Mouse (Mus musculus) CH12.LX (cell line): ENCODE measurements around the gene Leprot. TPM values are rescaled to one million over a fixed set of nuclear protein-coding genes. Genes with fewer than 3 reads are reported as not detected.

ENCODE experiments used
- DNase-seq: peaks from one replicate; pipeline ENCODE4 v3.0.0-alpha.2; 2013; ENCODE audit errors: extremely low read depth
- H3K27ac ChIP-seq: 2 replicates; pipeline ENCODE4 v1.5.1; 2012; ENCODE audit warnings: low read depth, mild to moderate bottlenecking, control low read depth, moderate library complexity; ENCODE audit not compliant: insufficient read depth
- H3K27me3 ChIP-seq: replicated peaks from 2 replicates; pipeline ENCODE3; 2012; ENCODE audit warnings: inconsistent platforms
- H3K36me3 ChIP-seq, 2 experiments: replicated peaks in 1 of 2; 2 replicates each; pipeline versions ENCODE3 to v1.6.1; 2012; ENCODE audit warnings: inconsistent platforms in 1 of 2, low read length in 1 of 2, mild to moderate bottlenecking in 1 of 2, mixed read lengths in 1 of 2, moderate library complexity in 1 of 2; ENCODE audit not compliant: control insufficient read depth in 1 of 2, insufficient read depth in 1 of 2
- H3K4me1 ChIP-seq, 2 experiments: 2 replicates each; pipeline ENCODE4 v1.6.1; 2012; ENCODE audit warnings: inconsistent platforms in 1 of 2, moderate library complexity in 1 of 2; ENCODE audit not compliant: insufficient read depth in 2 of 2, control insufficient read depth in 1 of 2
- H3K4me2 ChIP-seq: 2 replicates; pipeline ENCODE4 v1.6.1; 2012; ENCODE audit warnings: low read depth, mild to moderate bottlenecking, control low read depth; ENCODE audit not compliant: poor library complexity, insufficient read depth, severe bottlenecking
- H3K4me3 ChIP-seq, 3 experiments: fragments of 150-350 bp in 1 of 3; sonication (generic) in 1 of 3; replicated peaks in 1 of 3; 2 replicates each; pipeline versions ENCODE3 to v1.5.1; 2011 to 2012; ENCODE audit warnings: low read depth in 2 of 3, low read length in 2 of 3, mild to moderate bottlenecking in 2 of 3, moderate library complexity in 2 of 3, control low read depth in 1 of 3, improper control_type of control experiment in 1 of 3, inconsistent platforms in 1 of 3, mixed read lengths in 1 of 3; ENCODE audit not compliant: poor library complexity in 1 of 3
- H3K79me2 ChIP-seq: replicated peaks from 2 replicates; pipeline ENCODE4 v1.6.1; 2012; ENCODE audit warnings: mild to moderate bottlenecking, moderate library complexity; ENCODE audit not compliant: control insufficient read depth, poor library complexity, insufficient read depth, severe bottlenecking; ENCODE audit errors: extremely low read depth
- H3K9ac ChIP-seq: 2 replicates; pipeline ENCODE4 v1.6.1; 2012; ENCODE audit warnings: low read depth, mild to moderate bottlenecking, control low read depth, moderate library complexity; ENCODE audit not compliant: insufficient read depth
- H3K9me3 ChIP-seq: replicated peaks from 2 replicates; pipeline ENCODE3; 2012; ENCODE audit warnings: low read length, inconsistent platforms, mixed read lengths
- BHLHE40 ChIP-seq: IDR thresholded peaks from 2 replicates; pipeline ENCODE4 v1.6.1; 2011; ENCODE audit warnings: mild to moderate bottlenecking, low read depth, low read length, improper control_type of control experiment
- CHD2 ChIP-seq: IDR thresholded peaks from 2 replicates; pipeline ENCODE4 v1.6.1; 2011; ENCODE audit warnings: low read length, improper control_type of control experiment
- E2F4 ChIP-seq: IDR thresholded peaks from 2 replicates; pipeline ENCODE4 v1.6.1; 2011; ENCODE audit warnings: low read depth, low read length, improper control_type of control experiment; ENCODE audit not compliant: insufficient replicate concordance
- ELF1 ChIP-seq: IDR thresholded peaks from 2 replicates; pipeline ENCODE4 v1.6.1; 2014; ENCODE audit warnings: low read depth, mild to moderate bottlenecking, inconsistent platforms, low read length, improper control_type of control experiment
- EP300 ChIP-seq: IDR thresholded peaks from 2 replicates; pipeline ENCODE4 v1.6.1; 2011; ENCODE audit warnings: low read length, improper control_type of control experiment
- GABPA ChIP-seq: IDR thresholded peaks from 2 replicates; pipeline ENCODE4 v1.6.1; 2012; ENCODE audit warnings: low read depth, low read length, improper control_type of control experiment, inconsistent platforms; ENCODE audit not compliant: insufficient replicate concordance
- HCFC1 ChIP-seq: IDR thresholded peaks from 2 replicates; pipeline ENCODE4 v1.6.1; 2012; ENCODE audit warnings: low read depth, mild to moderate bottlenecking, inconsistent platforms, low read length, improper control_type of control experiment
- IRF4 ChIP-seq: IDR thresholded peaks from 2 replicates; pipeline ENCODE4 v1.6.1; 2014; ENCODE audit warnings: low read depth, mild to moderate bottlenecking, inconsistent platforms, low read length, improper control_type of control experiment
- JUN ChIP-seq: IDR thresholded peaks from 2 replicates; pipeline ENCODE4 v1.6.1; 2011; ENCODE audit warnings: low read depth, mild to moderate bottlenecking, low read length, improper control_type of control experiment, moderate library complexity; ENCODE audit not compliant: insufficient read depth
- MAFK ChIP-seq: IDR thresholded peaks from 2 replicates; pipeline ENCODE4 v1.6.1; 2011; ENCODE audit warnings: low read length, improper control_type of control experiment; ENCODE audit not compliant: insufficient replicate concordance
- MAX ChIP-seq: IDR thresholded peaks from 2 replicates; pipeline ENCODE4 v1.6.1; 2011; ENCODE audit warnings: low read length, improper control_type of control experiment
- MAZ ChIP-seq: IDR thresholded peaks from 2 replicates; pipeline ENCODE4 v1.6.1; 2012; ENCODE audit warnings: low read depth, mild to moderate bottlenecking, inconsistent platforms, low read length, improper control_type of control experiment, moderate library complexity
- MXI1 ChIP-seq: IDR thresholded peaks from 2 replicates; pipeline ENCODE4 v1.6.1; 2011; ENCODE audit warnings: mild to moderate bottlenecking, low read depth, low read length, improper control_type of control experiment
- NELFE ChIP-seq: IDR thresholded peaks from 2 replicates; pipeline ENCODE4 v1.6.1; 2011; ENCODE audit warnings: low read depth, low read length, improper control_type of control experiment
- NRF1 ChIP-seq: IDR thresholded peaks from 2 replicates; pipeline ENCODE4 v1.6.1; 2014; ENCODE audit warnings: low read depth, mild to moderate bottlenecking, inconsistent platforms, low read length, improper control_type of control experiment, moderate library complexity
- PAX5 ChIP-seq: IDR thresholded peaks from 2 replicates; pipeline ENCODE4 v1.6.1; 2012; ENCODE audit warnings: low read length, inconsistent platforms, mixed read lengths
- POLR2A ChIP-seq: IDR thresholded peaks from 2 replicates; pipeline ENCODE4 v1.6.1; 2011; ENCODE audit warnings: low read depth, mild to moderate bottlenecking, improper control_type of control experiment, low read length
- RAD21 ChIP-seq: IDR thresholded peaks from 2 replicates; pipeline ENCODE4 v1.6.1; 2011; ENCODE audit warnings: low read depth, mild to moderate bottlenecking, low read length, improper control_type of control experiment, moderate library complexity
- SIN3A ChIP-seq: IDR thresholded peaks from 2 replicates; pipeline ENCODE4 v1.6.1; 2012; ENCODE audit warnings: low read length, improper control_type of control experiment, inconsistent platforms
- SMC3 ChIP-seq: IDR thresholded peaks from 2 replicates; pipeline ENCODE4 v1.6.1; 2011; ENCODE audit warnings: low read depth, low read length, improper control_type of control experiment
- TBP ChIP-seq: conservative IDR thresholded peaks from 2 replicates; pipeline ENCODE4 v1.6.1; 2011; ENCODE audit warnings: low read depth, low read length, improper control_type of control experiment
- TCF12 ChIP-seq: IDR thresholded peaks from 2 replicates; pipeline ENCODE4 v1.6.1; 2014; ENCODE audit warnings: low read depth, mild to moderate bottlenecking, inconsistent platforms, low read length, improper control_type of control experiment
- UBTF ChIP-seq: IDR thresholded peaks from 2 replicates; pipeline ENCODE4 v1.6.1; 2012; ENCODE audit warnings: low read depth, mild to moderate bottlenecking, inconsistent platforms, low read length, improper control_type of control experiment, moderate library complexity
- ZC3H11A ChIP-seq: IDR thresholded peaks from 2 replicates; pipeline ENCODE4 v1.6.1; 2012; ENCODE audit warnings: low read depth, mild to moderate bottlenecking, inconsistent platforms, low read length, improper control_type of control experiment
- ZKSCAN1 ChIP-seq: IDR thresholded peaks from 2 replicates; pipeline ENCODE4 v1.6.1; 2012; ENCODE audit warnings: low read depth, inconsistent platforms, low read length, improper control_type of control experiment, borderline replicate concordance
- ZNF384 ChIP-seq: IDR thresholded peaks from 2 replicates; pipeline ENCODE4 v1.6.1; 2012; ENCODE audit warnings: low read depth, low read length, improper control_type of control experiment, inconsistent platforms
- dilution Hi-C: fragments of 300-500 bp; cut with MboI; formaldehyde crosslinking; loops from 2 replicates; pipeline ENCODE4 v1.14.3; 2020; ENCODE audit warnings: low sequenced_read_pairs; ENCODE audit not compliant: extremely low pct_unique_long_range_greater_than_20kb, extremely low pct_ligation_motif_present
- in situ Hi-C: fragments of 300-500 bp; cut with MboI; formaldehyde crosslinking; loops from 3 replicates; pipeline ENCODE4 v1.14.3; 2019; ENCODE audit warnings: low sequenced_read_pairs, low pct_ligation_motif_present, low pct_unique_long_range_greater_than_20kb, mixed read lengths
- polyA plus RNA-seq: library from polyadenylated mRNA; unstranded; fragments of >175 nt; gene quantifications from 2 replicates; pipeline ENCODE4 v1.2.1, GENCODE M21; 2012; ENCODE audit warnings: low read depth; ENCODE audit not compliant: insufficient read length
- total RNA-seq, 2 experiments: library from RNA; depleted of rRNA; stranded (reverse); fragments of 300-350 nt in 1 of 2; fragments of >200 nt in 1 of 2; gene quantifications; 2 replicates each; pipeline ENCODE4 v1.2.3; 2012 to 2014

Leprot gene
- total and polyA plus RNA-seq, 3 experiments: 17.6 to 29.2 (median 24.2) TPM

- Histone ChIP-seq H3K36me3 (no peaks in the 10 kb centered on the region), H3K9ac (no peak overlapping the region), H3K4me1 (no peaks in the 10 kb centered on the region), H3K27ac (no peak overlapping the region), H3K27me3 (no peaks in the 10 kb centered on the region), H3K79me2 (no peaks in the 10 kb centered on the region), H3K4me2 (no peak overlapping the region), H3K4me3 (no peak overlapping the region), H3K9me3 (peaks cover 4% of the 10 kb centered on the region)
- in situ Hi-C loops (no loop called here), dilution Hi-C loops (no loop called here)
- no peak for DNase-seq
- TF ChIP-seq UBTF (no peak), MAX (no peak), TBP (no peak), GABPA (no peak), CHD2 (no peak), BHLHE40 (no peak), TCF12 (no peak), ELF1 (no peak), IRF4 (no peak), JUN (no peak), SMC3 (no peak), MAZ (no peak), POLR2A (no peak)
These were observed 21.6 kb downstream of the Leprot start for GRCm38 (mm10) chr4:101669161-101669560.

- Histone ChIP-seq H3K36me3 (no peaks in the 10 kb centered on the region), H3K9ac (no peak overlapping the region), H3K4me1 (no peaks in the 10 kb centered on the region), H3K4me3 (no peak overlapping the region), H3K27me3 (no peaks in the 10 kb centered on the region), H3K27ac (no peak overlapping the region), H3K9me3 (peaks cover 4% of the 10 kb centered on the region), H3K79me2 (no peaks in the 10 kb centered on the region), H3K4me2 (no peak overlapping the region)
- dilution Hi-C loops (no loop called here), in situ Hi-C loops (no loop called here)
- DNase-seq: no peak
- no peak for TF ChIP-seq TBP
- no peak for TF ChIP-seq EP300
- TF ChIP-seq MAFK: no peak
- no peak for TF ChIP-seq JUN
- TF ChIP-seq ZKSCAN1: no peak
- no peak for TF ChIP-seq SMC3
- no peak for TF ChIP-seq UBTF
- TF ChIP-seq MAZ: no peak
These were observed 22.3 kb downstream of the Leprot start for GRCm38 (mm10) chr4:101669811-101670210.

DNA sequence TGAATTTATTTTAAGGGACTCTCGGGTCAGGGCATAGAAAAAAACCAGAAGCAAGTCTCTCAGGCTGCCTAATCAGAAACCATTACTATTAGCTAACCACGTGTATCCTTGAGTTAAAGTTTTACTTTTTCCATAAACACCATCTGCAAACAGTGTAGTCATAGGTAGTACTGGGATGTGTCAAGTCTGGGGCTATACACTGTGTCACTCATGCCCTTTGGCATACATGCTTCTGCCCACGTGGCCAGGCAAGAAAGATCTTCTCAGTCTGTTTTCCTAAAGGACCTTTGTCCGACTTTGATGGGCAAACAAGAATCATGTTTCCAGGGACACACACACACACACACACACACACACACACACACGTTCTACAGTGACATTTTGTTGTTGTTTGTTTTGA is 27.3 kb downstream of the Leprot start:
- no peak for DNase-seq
- in situ Hi-C loops: no loop called here
- Histone ChIP-seq H3K79me2 (no peaks in the 10 kb centered on the region), H3K36me3 (no peaks in the 10 kb centered on the region), H3K9ac (no peak overlapping the region), H3K4me2 (no peak overlapping the region), H3K9me3 (no peaks in the 10 kb centered on the region), H3K27me3 (no peaks in the 10 kb centered on the region), H3K4me3 (no peak overlapping the region), H3K4me1 (no peaks in the 10 kb centered on the region), H3K27ac (no peak overlapping the region)
- dilution Hi-C loops: no loop called here
- TF ChIP-seq MAZ (no peak), BHLHE40 (no peak), NRF1 (no peak), PAX5 (no peak), IRF4 (no peak), RAD21 (no peak), MXI1 (no peak), JUN (no peak), CHD2 (no peak), SIN3A (no peak), ZNF384 (no peak), ZC3H11A (no peak), HCFC1 (no peak), ZKSCAN1 (no peak), NELFE (no peak), POLR2A (no peak), E2F4 (no peak)
